Mouse (Mus musculus): ENCODE data around the gene Gm47289. TPM values are rescaled to one million over a fixed set of nuclear protein-coding genes. Genes with fewer than 3 reads are reported as not detected.

Gene Gm47289
- not detected in 2 replicates for polyA plus RNA-seq (2014; fragmentation: Nextera tagmentation; extraction: Ambion mirVana)

GRCm38 (mm10) chr9:119158861-119159260 is at the start of gene Gm47289:
TSS of gene Gm47289 (plus strand) at chr9:119159161.
- ATAC-seq (ENCODE audit: insufficient read depth) (no peak), DNase-seq (no peak)
- Histone ChIP-seq H3K9me3 (ENCODE audit: low read depth, low read length) (no peaks in the 10 kb centered on the region), H3K9ac (no peak within 1 kb of the TSS), H3K27ac (ENCODE audit: low read depth) (no peak within 1 kb of the TSS), H3K27me3 (ENCODE audit: insufficient read depth, low read length) (peaks cover 4% of the 10 kb centered on the region; the same call in 1 of the 2 replicates), H3K36me3 (ENCODE audit: insufficient read depth) (no peaks in the 10 kb centered on the region), H3K4me2 (no peak within 1 kb of the TSS), H3K4me1 (ENCODE audit: insufficient read depth) (no peaks in the 10 kb centered on the region), H3K4me3 (ENCODE audit: low read depth, low read length) (no peak within 1 kb of the TSS)
- no peak for TF ChIP-seq CTCF (IDR thresholded peaks at IDR 0.05; ENCODE audit: low read depth)
- whole genome bisulfite sequencing = 44% methylated on average over 4 of the region's 4 CpGs

- H3K4me3 ChIP-seq (ENCODE audit: low read depth, low read length) = no peak overlapping the region
- no peak overlapping the region for H3K4me2 ChIP-seq
- H3K9me3 ChIP-seq (ENCODE audit: low read depth, low read length) = no peaks in the 10 kb centered on the region
- no peak overlapping the region for H3K27ac ChIP-seq (ENCODE audit: low read depth)
- 58% methylated on average over 12 of the region's 12 CpGs for WGBS
- TF ChIP-seq CTCF (IDR thresholded peaks at IDR 0.05; ENCODE audit: low read depth) = no peak
- ATAC-seq (ENCODE audit: insufficient read depth) = no peak
- no peak for DNase-seq
- no peaks in the 10 kb centered on the region for H3K27me3 ChIP-seq (ENCODE audit: insufficient read depth, low read length)
- H3K9ac ChIP-seq = no peak overlapping the region
- no peaks in the 10 kb centered on the region for H3K36me3 ChIP-seq (ENCODE audit: insufficient read depth)
- no peaks in the 10 kb centered on the region; the same call in 1 of the 2 replicates for H3K4me1 ChIP-seq (ENCODE audit: insufficient read depth)
These were observed 49.1 kb upstream of the Gm47289 start for GRCm38 (mm10) chr9:119109685-119110353.

- Histone ChIP-seq H3K27ac (ENCODE audit: low read depth) (no peak overlapping the region), H3K4me2 (no peak overlapping the region), H3K27me3 (ENCODE audit: insufficient read depth, low read length) (no peaks in the 10 kb centered on the region), H3K36me3 (ENCODE audit: insufficient read depth) (no peaks in the 10 kb centered on the region), H3K4me1 (ENCODE audit: insufficient read depth) (no peaks in the 10 kb centered on the region; the same call in 1 of the 2 replicates), H3K9me3 (ENCODE audit: low read depth, low read length) (no peaks in the 10 kb centered on the region), H3K4me3 (ENCODE audit: low read depth, low read length) (no peak overlapping the region), H3K9ac (no peak overlapping the region)
- DNase-seq (peak; percentile 20), ATAC-seq (ENCODE audit: insufficient read depth) (no peak)
- 39% methylated on average over 3 of the region's 3 CpGs for WGBS
- TF ChIP-seq CTCF (IDR thresholded peaks at IDR 0.05; ENCODE audit: low read depth) = no peak
These were observed 48.3 kb upstream of the Gm47289 start for GRCm38 (mm10) chr9:119110640-119111039.

GRCm38 (mm10) chr9:119114911-119115310 is 44.0 kb upstream of the Gm47289 start:
- Histone ChIP-seq H3K27ac (ENCODE audit: low read depth) (no peak overlapping the region), H3K27me3 (ENCODE audit: insufficient read depth, low read length) (no peaks in the 10 kb centered on the region), H3K4me2 (no peak overlapping the region), H3K4me3 (ENCODE audit: low read depth, low read length) (no peak overlapping the region), H3K36me3 (ENCODE audit: insufficient read depth) (no peaks in the 10 kb centered on the region), H3K9ac (no peak overlapping the region), H3K9me3 (ENCODE audit: low read depth, low read length) (no peaks in the 10 kb centered on the region), H3K4me1 (ENCODE audit: insufficient read depth) (no peaks in the 10 kb centered on the region)
- no peak for TF ChIP-seq CTCF (IDR thresholded peaks at IDR 0.05; ENCODE audit: low read depth)
- 79% methylated on average over 17 of the region's 17 CpGs for WGBS
- DNase-seq = no peak
- no peak for ATAC-seq (ENCODE audit: insufficient read depth)

- H3K4me3 ChIP-seq (ENCODE audit: low read depth, low read length) = no peak overlapping the region
- H3K27me3 ChIP-seq (ENCODE audit: insufficient read depth, low read length) = no peaks in the 10 kb centered on the region
- ATAC-seq (ENCODE audit: insufficient read depth) (no peak), DNase-seq (no peak)
- no peaks in the 10 kb centered on the region for H3K36me3 ChIP-seq (ENCODE audit: insufficient read depth)
- H3K27ac ChIP-seq (ENCODE audit: low read depth) = no peak overlapping the region
- H3K9me3 ChIP-seq (ENCODE audit: low read depth, low read length) = no peaks in the 10 kb centered on the region
- TF ChIP-seq CTCF (IDR thresholded peaks at IDR 0.05; ENCODE audit: low read depth) = no peak
- no peaks in the 10 kb centered on the region for H3K4me1 ChIP-seq (ENCODE audit: insufficient read depth)
- 83% methylated on average over 19 of the region's 19 CpGs for WGBS
- no peak overlapping the region for H3K4me2 ChIP-seq
- no peak overlapping the region for H3K9ac ChIP-seq
These were observed 39.4 kb upstream of the Gm47289 start for GRCm38 (mm10) chr9:119119409-119120167.

- H3K9ac ChIP-seq = no peak overlapping the region
- no peak overlapping the region for H3K4me3 ChIP-seq (ENCODE audit: low read depth, low read length)
- no peaks in the 10 kb centered on the region for H3K27me3 ChIP-seq (ENCODE audit: insufficient read depth, low read length)
- DNase-seq = no peak
- no peak for TF ChIP-seq CTCF (IDR thresholded peaks at IDR 0.05; ENCODE audit: low read depth)
- ATAC-seq (ENCODE audit: insufficient read depth) = no peak
- 57% methylated on average over 3 of the region's 3 CpGs for WGBS
- H3K9me3 ChIP-seq (ENCODE audit: low read depth, low read length) = no peaks in the 10 kb centered on the region
- no peaks in the 10 kb centered on the region for H3K4me1 ChIP-seq (ENCODE audit: insufficient read depth)
- no peak overlapping the region for H3K4me2 ChIP-seq
- H3K27ac ChIP-seq (ENCODE audit: low read depth) = no peak overlapping the region
- H3K36me3 ChIP-seq (ENCODE audit: insufficient read depth) = no peaks in the 10 kb centered on the region
These were observed 38.8 kb upstream of the Gm47289 start for GRCm38 (mm10) chr9:119120168-119120560.

- DNase-seq (no peak), ATAC-seq (ENCODE audit: insufficient read depth) (no peak)
- H3K9ac ChIP-seq = no peak overlapping the region
- H3K4me1 ChIP-seq (ENCODE audit: insufficient read depth) = no peaks in the 10 kb centered on the region
- H3K27me3 ChIP-seq (ENCODE audit: insufficient read depth, low read length) = no peaks in the 10 kb centered on the region
- H3K36me3 ChIP-seq (ENCODE audit: insufficient read depth) = no peaks in the 10 kb centered on the region
- WGBS = 76% methylated on average over 18 of the region's 18 CpGs
- H3K4me3 ChIP-seq (ENCODE audit: low read depth, low read length) = no peak overlapping the region
- no peaks in the 10 kb centered on the region for H3K9me3 ChIP-seq (ENCODE audit: low read depth, low read length)
- H3K27ac ChIP-seq (ENCODE audit: low read depth) = no peak overlapping the region
- TF ChIP-seq CTCF (IDR thresholded peaks at IDR 0.05; ENCODE audit: low read depth) = no peak
- H3K4me2 ChIP-seq = no peak overlapping the region
These were observed 36.2 kb upstream of the Gm47289 start for GRCm38 (mm10) chr9:119122596-119123369.
